Mouse (Mus musculus) liver, embryonic 15.5 days (tissue): ENCODE results near the gene Ntsr1. TPM values are rescaled to one million over a fixed set of nuclear protein-coding genes. Genes with fewer than 3 reads are reported as not detected.

Experiments used
- ATAC-seq: fragments of 200-750 bp; cut with Nextera tagmentation; 2 replicates; pipeline ENCODE4 v1.8.0; 2017; ENCODE audit warnings: moderate number of reproducible peaks, mild to moderate bottlenecking, moderate library complexity; ENCODE audit not compliant: insufficient read depth
- H3K27ac ChIP-seq: fragments of 300-500 bp; sonication (generic); replicated peaks from 2 replicates; pipeline ENCODE4 v1.5.1; 2015; ENCODE audit warnings: mild to moderate bottlenecking, inconsistent platforms
- H3K27me3 ChIP-seq: fragments of 300-500 bp; sonication (generic); 2 replicates; pipeline ENCODE4 v1.6.1; 2015; ENCODE audit warnings: mild to moderate bottlenecking, inconsistent platforms
- H3K36me3 ChIP-seq: fragments of 300-500 bp; sonication (generic); replicated peaks from 2 replicates; pipeline ENCODE4 v1.6.1; 2015; ENCODE audit warnings: moderate library complexity, mild to moderate bottlenecking, inconsistent platforms
- H3K4me1 ChIP-seq: fragments of 300-500 bp; sonication (generic); replicated peaks from 2 replicates; pipeline ENCODE4 v1.6.1; 2015; ENCODE audit warnings: inconsistent platforms
- H3K4me2 ChIP-seq: fragments of 300-500 bp; sonication (generic); 2 replicates; pipeline ENCODE4 v1.6.1; 2015; ENCODE audit warnings: moderate library complexity, mild to moderate bottlenecking, inconsistent platforms
- H3K4me3 ChIP-seq: fragments of 300-500 bp; sonication (generic); replicated peaks from 2 replicates; pipeline ENCODE4 v1.5.1; 2015; ENCODE audit warnings: mild to moderate bottlenecking, inconsistent platforms
- H3K9ac ChIP-seq: fragments of 300-500 bp; sonication (generic); 2 replicates; pipeline ENCODE4 v1.6.1; 2015; ENCODE audit warnings: moderate library complexity, mild to moderate bottlenecking, inconsistent platforms
- H3K9me3 ChIP-seq: fragments of 300-500 bp; sonication (generic); replicated peaks from 2 replicates; pipeline ENCODE4 v1.6.1; 2016; ENCODE audit warnings: inconsistent platforms
- WGBS: fragments of 180-500 bp; shearing (Covaris S2); methylation state at CpG from one replicate; pipeline ENCODE4 v1.1.7; 2015; ENCODE audit warnings: mixed read lengths; ENCODE audit not compliant: insufficient replicate concordance; 5-methylcytosine and 5-hydroxymethylcytosine counted together
- polyA plus RNA-seq: library from polyadenylated mRNA; unstranded; fragments of >200 nt; fragmentation: Nextera tagmentation; extraction: Ambion mirVana; gene quantifications from 2 replicates; pipeline ENCODE4 v1.2.1, GENCODE M21; 2015

Gene Ntsr1
- polyA plus RNA-seq, 1 experiment from 2014 or later = 0.06 TPM

DNA sequence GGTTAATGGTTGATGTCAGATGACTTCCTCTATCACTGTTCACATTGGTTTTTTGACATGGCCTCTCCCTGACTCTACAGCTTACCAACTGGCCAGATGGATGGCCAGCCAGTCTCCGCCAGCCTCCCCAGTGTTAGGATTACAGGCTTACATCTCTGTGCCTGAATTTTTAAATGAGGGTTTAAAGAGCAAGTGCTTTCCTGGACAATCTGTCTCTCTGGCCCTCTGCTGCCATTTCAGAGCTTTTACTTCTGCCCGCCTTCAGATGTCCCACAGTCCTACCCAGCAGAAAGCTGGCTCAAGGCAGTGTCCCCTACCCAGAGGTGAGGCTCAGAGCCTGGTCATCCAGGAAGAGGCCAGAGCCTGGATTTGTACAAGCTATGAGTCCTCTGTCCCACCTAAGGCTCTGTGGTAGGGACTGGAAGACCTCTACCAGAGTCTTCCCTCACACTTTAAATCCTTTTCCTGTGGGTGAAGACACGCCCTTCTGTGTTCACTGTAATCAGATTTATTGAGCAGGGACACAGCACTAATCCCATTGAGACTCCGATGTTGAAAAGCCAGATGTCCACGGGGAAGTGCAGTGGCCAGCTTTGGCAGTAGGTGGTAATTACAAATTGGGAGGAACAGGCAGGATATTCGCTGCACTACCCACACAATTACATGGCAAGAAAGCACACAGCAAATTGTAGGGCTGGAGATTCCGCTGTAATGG lies 32.1 kb downstream of the Ntsr1 start:
- Histone ChIP-seq H3K9ac (no peak overlapping the region), H3K4me3 (no peak overlapping the region), H3K36me3 (no peaks in the 10 kb centered on the region), H3K9me3 (no peaks in the 10 kb centered on the region), H3K4me1 (no peaks in the 10 kb centered on the region), H3K4me2 (no peak overlapping the region), H3K27ac (no peak overlapping the region), H3K27me3 (peaks cover 12% of the 10 kb centered on the region)
- 61% methylated on average over 7 of the region's 7 CpGs for WGBS
- no peak for ATAC-seq

GRCm38 (mm10) chr2:180532386-180532995 lies 32.7 kb downstream of the Ntsr1 start:
- Histone ChIP-seq H3K4me2 (no peak overlapping the region), H3K4me1 (no peaks in the 10 kb centered on the region), H3K9ac (no peak overlapping the region), H3K27me3 (peaks cover 7% of the 10 kb centered on the region), H3K27ac (no peak overlapping the region), H3K36me3 (no peaks in the 10 kb centered on the region), H3K9me3 (no peaks in the 10 kb centered on the region), H3K4me3 (no peak overlapping the region)
- ATAC-seq = no peak
- WGBS = 52% methylated on average over 6 of the region's 6 CpGs

GRCm38 (mm10) chr2:180533237-180533636 lies 33.5 kb downstream of the Ntsr1 start:
- ATAC-seq = no peak
- no peaks in the 10 kb centered on the region; the same call in 1 of the 2 replicates for H3K27me3 ChIP-seq
- no peak overlapping the region for H3K27ac ChIP-seq
- no peaks in the 10 kb centered on the region for H3K9me3 ChIP-seq
- H3K4me2 ChIP-seq = no peak overlapping the region
- H3K4me1 ChIP-seq = no peaks in the 10 kb centered on the region
- H3K9ac ChIP-seq = no peak overlapping the region
- no peak overlapping the region for H3K4me3 ChIP-seq
- H3K36me3 ChIP-seq = no peaks in the 10 kb centered on the region
- 24% methylated on average over 4 of the region's 4 CpGs for WGBS

DNA sequence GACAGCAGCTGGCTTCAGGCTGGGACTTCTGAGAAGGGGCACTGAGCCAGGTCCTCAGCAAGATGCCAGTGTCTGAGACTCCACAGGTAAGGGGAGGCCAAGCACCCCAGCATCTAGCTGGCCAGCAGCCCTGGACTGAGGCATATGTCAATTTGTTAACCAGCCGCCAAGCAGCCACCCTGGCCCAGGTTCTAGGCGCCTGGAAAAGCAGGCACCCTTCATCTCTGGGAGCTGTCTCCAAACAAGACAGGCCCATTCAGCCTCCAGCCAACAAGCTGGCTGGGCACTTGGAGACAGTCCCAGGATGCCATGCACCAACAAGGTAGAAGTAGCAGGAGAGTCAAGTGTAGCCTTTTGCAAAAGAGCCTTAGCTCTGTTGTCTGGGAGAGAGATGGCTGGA lies 43.9 kb downstream of the Ntsr1 start:
- Histone ChIP-seq H3K4me2 (no peak overlapping the region), H3K27me3 (no peaks in the 10 kb centered on the region), H3K9me3 (no peaks in the 10 kb centered on the region), H3K36me3 (no peaks in the 10 kb centered on the region), H3K4me1 (no peaks in the 10 kb centered on the region), H3K27ac (no peak overlapping the region), H3K4me3 (no peak overlapping the region), H3K9ac (no peak overlapping the region)
- 53% methylated on average over 2 of the region's 2 CpGs for WGBS
- ATAC-seq = no peak

DNA sequence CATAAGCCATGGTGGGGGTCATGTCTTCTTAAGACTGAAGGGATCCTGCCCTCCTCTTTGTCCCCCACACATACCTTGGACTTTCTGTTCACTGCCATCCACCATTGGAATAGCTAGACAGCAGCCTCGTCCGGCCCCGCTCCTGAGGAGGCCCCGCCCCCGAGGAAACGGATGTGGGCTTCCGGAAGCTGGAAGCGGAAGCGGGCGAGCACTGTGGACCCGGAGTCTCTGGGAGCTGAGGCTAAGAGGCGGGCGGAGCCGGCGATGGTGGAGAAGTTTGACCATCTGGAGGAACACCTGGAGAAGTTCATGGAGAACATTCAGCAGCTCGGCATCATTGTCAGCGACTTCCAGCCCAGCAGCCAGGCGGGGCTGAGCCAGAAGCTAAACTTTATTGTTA lies 45.3 kb downstream of the Ntsr1 start:
- WGBS = 50% methylated on average over 18 of the region's 18 CpGs

DNA sequence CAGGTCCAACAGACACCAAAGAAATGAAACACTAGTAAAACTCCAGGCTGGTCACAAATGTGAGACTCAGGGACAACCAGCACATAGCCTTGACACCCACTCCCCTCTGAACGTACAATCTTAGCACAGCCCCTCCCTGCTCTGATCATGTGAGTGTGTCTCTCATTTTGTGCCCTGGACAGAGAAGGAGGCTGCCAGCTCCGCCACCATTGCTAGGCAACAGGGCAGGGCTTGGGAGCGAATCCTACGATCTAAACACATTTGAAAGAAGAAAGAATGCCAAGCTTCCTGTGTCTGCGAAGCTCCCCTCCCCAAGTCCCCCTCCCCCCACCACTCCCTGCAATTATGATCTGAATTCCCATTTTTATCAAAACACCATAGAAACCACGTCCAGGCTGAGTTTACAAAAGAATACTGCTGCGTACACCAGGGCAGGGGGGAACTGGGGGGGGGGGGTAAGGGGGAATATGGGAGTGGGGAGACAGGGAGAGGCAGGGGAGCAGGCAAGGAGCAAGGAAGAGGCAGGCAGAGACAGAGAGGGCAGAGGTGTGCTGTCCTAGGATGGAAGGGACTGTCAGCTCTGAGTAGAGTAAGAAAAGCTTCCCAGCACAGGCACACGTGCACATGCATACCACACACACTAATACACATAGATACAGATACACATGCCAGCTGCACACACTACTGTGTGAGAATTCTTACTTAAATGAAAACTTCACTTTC lies 47.8 kb downstream of the Ntsr1 start:
- no peak overlapping the region for H3K9ac ChIP-seq
- H3K4me3 ChIP-seq = no peak overlapping the region
- no peaks in the 10 kb centered on the region for H3K9me3 ChIP-seq
- H3K27me3 ChIP-seq = no peaks in the 10 kb centered on the region
- no peaks in the 10 kb centered on the region for H3K4me1 ChIP-seq
- 28% methylated on average over 8 of the region's 8 CpGs for WGBS
- H3K27ac ChIP-seq = no peak overlapping the region
- H3K36me3 ChIP-seq = no peaks in the 10 kb centered on the region
- no peak overlapping the region for H3K4me2 ChIP-seq
- no peak for ATAC-seq

More for the DNA sequence above, 45.3 kb downstream of the Ntsr1 start:
- Histone ChIP-seq H3K4me1 (no peaks in the 10 kb centered on the region), H3K4me3 (no peak overlapping the region), H3K9ac (no peak overlapping the region), H3K27ac (no peak overlapping the region), H3K36me3 (no peaks in the 10 kb centered on the region), H3K27me3 (no peaks in the 10 kb centered on the region), H3K4me2 (no peak overlapping the region), H3K9me3 (no peaks in the 10 kb centered on the region)
- no peak for ATAC-seq

GRCm38 (mm10) chr2:180552340-180552739 lies 52.6 kb downstream of the Ntsr1 start:
- no peaks in the 10 kb centered on the region for H3K36me3 ChIP-seq
- no peak overlapping the region for H3K27ac ChIP-seq
- no peak overlapping the region for H3K4me3 ChIP-seq
- H3K9me3 ChIP-seq = no peaks in the 10 kb centered on the region
- no peak for ATAC-seq
- H3K4me1 ChIP-seq = no peaks in the 10 kb centered on the region
- 67% methylated on average over 3 of the region's 3 CpGs for WGBS
- H3K9ac ChIP-seq = no peak overlapping the region
- H3K4me2 ChIP-seq = no peak overlapping the region
- no peaks in the 10 kb centered on the region for H3K27me3 ChIP-seq

DNA sequence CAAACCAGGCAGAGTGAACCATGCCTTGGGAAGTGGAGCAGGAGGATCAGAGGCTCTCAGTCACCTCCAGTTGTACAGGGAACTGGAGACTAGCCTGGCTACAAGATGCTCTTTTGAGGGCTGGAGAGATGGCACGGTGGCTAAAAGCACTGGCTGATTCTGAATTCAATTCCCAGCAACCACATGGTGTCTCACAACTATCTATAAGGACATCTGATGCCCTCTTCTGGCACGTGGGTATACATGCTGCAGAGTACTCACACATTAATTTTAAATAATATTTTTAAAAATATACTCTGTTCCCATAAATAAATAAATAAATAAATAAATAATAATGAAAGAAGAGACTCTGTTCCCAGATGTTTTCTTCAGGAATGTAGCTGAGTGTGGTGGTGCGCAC lies 55.4 kb downstream of the Ntsr1 start:
- no peak for ATAC-seq
- no peak overlapping the region for H3K27ac ChIP-seq

DNA sequence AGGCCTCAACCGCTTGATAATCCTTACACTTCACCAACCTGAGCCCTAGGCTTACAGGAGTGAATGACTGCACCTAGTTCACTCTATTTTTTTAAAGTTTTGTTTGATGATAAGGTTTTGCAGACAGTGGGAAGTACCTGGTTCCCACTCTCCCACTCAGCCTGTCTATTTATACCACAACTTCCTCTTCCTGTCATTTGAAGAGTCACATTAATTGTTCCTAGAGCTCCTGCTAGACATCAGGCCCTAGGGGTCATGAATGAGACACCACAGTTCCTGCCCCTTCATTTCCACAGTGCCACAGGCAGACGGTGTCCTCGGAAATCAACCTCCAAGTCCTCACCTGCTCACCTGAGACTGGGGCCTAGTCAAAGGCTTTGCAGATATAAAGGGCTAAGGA lies 56.7 kb downstream of the Ntsr1 start:
- Histone ChIP-seq H3K9ac (no peak overlapping the region), H3K36me3 (no peaks in the 10 kb centered on the region), H3K27me3 (no peaks in the 10 kb centered on the region), H3K4me2 (no peak overlapping the region), H3K9me3 (no peaks in the 10 kb centered on the region), H3K27ac (no peak overlapping the region), H3K4me1 (no peaks in the 10 kb centered on the region), H3K4me3 (no peak overlapping the region)
- ATAC-seq = no peak
- WGBS = 29% methylated on average over 3 of the region's 3 CpGs

More for the DNA sequence above, 55.4 kb downstream of the Ntsr1 start:
- 44% methylated on average over 3 of the region's 3 CpGs for WGBS
- H3K4me3 ChIP-seq = no peak overlapping the region
- H3K9me3 ChIP-seq = no peaks in the 10 kb centered on the region
- no peak overlapping the region for H3K9ac ChIP-seq
- no peak overlapping the region for H3K4me2 ChIP-seq
- no peaks in the 10 kb centered on the region for H3K27me3 ChIP-seq
- no peaks in the 10 kb centered on the region for H3K4me1 ChIP-seq
- H3K36me3 ChIP-seq = no peaks in the 10 kb centered on the region

DNA sequence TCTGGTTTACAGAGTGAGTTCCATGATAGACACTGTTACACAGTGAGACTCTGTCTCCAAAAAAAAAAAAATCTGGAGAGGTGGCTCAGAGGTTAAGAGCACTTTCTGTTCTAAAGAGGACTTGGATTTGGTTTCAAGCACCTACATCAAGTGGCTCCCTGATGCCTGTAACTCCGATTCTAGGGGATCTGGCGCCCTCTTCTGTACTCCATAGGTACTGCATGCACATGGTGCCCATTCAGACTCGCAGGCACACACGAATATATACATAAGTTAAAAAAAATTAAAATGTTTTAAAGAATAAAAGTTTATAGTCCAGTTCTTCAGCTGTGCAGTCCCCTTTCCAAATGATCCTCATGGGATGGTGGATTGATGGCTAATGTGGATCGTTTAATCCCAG lies 60.5 kb downstream of the Ntsr1 start:
- H3K4me2 ChIP-seq = no peak overlapping the region
- no peak overlapping the region for H3K9ac ChIP-seq
- H3K27me3 ChIP-seq = no peaks in the 10 kb centered on the region
- no peaks in the 10 kb centered on the region for H3K36me3 ChIP-seq
- WGBS = 39% methylated on average over 5 of the region's 5 CpGs
- H3K4me3 ChIP-seq = no peak overlapping the region
- H3K4me1 ChIP-seq = no peaks in the 10 kb centered on the region
- H3K9me3 ChIP-seq = no peaks in the 10 kb centered on the region
- ATAC-seq = no peak
- no peak overlapping the region for H3K27ac ChIP-seq

- no peak overlapping the region for H3K27ac ChIP-seq
These were observed 62.4 kb downstream of the Ntsr1 start for GRCm38 (mm10) chr2:180562146-180562545.

More at GRCm38 (mm10) chr2:180562146-180562545, 62.4 kb downstream of the Ntsr1 start:
- 35% methylated on average over 5 of the region's 5 CpGs for WGBS
- Histone ChIP-seq H3K4me1 (no peaks in the 10 kb centered on the region), H3K9ac (no peak overlapping the region), H3K27me3 (no peaks in the 10 kb centered on the region), H3K4me3 (no peak overlapping the region), H3K4me2 (no peak overlapping the region), H3K36me3 (no peaks in the 10 kb centered on the region), H3K9me3 (no peaks in the 10 kb centered on the region)
- no peak for ATAC-seq
